Mouse (Mus musculus): ENCODE measurements at regions not wholly inside any gene's neighbourhood (a gene's known extent, or its start where the extent isn't known, plus 50 kb on each side); places are given as distances from the start of the nearest gene placed in this dataset.

DNA sequence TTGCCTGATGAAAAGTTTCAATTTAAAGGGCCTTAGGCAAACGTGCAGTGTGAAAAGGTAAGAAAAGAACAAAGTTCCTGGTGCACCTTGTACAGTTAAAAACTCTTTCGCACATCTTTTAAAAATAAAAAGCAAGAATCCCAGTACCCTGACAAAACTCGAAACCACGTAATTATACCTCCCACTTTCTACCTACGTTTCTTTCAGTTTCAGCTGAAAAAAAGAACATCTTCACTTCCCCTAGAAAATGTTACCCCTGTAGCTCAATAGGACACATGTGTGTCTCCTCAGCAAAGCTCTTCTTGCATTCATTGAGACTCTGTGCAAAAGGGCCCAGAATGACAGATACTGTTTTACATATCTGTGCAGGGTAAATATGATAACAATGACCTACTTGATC, 113.2 kb downstream of the Spry2 start:
- no peak for DNase-seq (ENCODE audit: low read depth, low spot score)

DNA sequence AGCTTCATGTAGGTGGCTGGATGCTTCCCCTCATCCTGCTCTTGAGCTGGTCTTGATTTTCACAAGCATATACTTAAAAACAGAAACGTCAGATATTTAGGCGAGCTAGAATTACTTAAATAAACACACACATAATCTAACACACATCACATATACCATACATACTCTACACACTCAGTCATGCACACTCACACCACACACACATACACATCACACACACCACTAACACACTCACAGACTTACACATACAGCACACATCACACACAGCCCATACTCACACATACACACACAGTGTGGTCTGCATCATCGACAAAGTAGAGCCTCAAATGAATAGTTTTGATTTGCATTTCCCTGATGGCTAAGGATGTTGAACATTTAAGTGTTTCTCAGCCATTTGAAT, 116.9 kb downstream of the Spry2 start:
- DNase-seq (ENCODE audit: low read depth, low spot score) = no peak

DNA sequence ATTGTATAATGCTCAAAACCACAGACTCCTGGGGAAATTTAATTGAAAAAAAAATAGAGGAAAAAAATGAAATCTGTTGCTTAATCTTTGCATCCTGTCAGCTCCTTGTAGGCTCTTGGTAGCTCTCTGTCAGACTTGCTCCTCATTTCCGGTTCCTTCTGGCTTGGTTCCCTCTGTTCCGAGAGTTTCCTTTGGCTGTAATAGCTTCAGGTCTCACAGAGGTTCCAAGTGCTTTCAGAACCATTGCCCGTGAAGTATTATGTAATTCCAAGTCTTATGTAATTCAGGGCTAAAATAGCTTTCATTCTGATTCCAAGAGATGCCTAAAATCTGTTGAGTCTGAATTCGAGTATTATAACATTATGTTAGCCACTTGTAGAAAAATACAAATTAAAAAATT, 117.3 kb downstream of the Spry2 start:
- DNase-seq (ENCODE audit: low read depth, low spot score) = peak; percentile 81

DNA sequence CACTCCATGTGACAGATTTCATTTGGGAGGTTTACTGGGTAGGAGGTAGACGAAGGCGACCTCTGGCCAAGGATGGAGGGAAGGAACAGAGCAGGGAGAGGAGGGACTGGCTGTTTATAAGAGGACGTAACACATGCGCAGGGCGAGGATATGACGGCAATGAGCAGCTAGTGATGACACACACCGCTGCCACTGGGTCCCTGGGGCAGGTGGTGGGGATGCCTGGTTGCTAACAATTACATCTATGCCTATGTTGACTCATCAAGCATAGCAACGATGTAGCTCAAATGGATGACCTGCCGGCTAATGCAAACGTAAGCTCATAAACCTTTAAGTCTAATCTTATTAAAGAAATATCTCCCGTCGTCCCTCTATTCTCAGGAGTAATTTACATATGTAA, 122.9 kb downstream of the Spry2 start:
- DNase-seq (ENCODE audit: low read depth, low spot score) = no peak

DNA sequence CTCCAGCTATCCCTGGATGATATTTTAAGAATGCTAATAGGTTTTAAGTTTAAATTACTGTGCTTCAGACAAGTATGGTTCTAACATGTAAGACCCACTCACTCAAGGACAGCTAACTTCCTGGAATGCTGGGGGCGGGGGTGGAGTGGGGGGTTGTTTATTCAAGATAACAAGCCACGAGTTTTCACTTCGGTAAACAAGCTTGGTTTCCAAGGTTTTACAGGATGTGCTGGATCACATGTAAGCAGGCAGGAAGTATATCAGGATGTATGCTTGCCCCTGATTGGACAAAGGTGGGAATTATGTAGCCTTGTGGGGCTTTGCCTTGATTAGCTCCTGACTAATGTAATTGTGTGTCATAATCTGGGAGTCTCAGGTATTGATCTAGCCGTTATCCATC, 129.5 kb downstream of the Spry2 start:
- DNase-seq (ENCODE audit: low read depth, low spot score) = no peak

DNA sequence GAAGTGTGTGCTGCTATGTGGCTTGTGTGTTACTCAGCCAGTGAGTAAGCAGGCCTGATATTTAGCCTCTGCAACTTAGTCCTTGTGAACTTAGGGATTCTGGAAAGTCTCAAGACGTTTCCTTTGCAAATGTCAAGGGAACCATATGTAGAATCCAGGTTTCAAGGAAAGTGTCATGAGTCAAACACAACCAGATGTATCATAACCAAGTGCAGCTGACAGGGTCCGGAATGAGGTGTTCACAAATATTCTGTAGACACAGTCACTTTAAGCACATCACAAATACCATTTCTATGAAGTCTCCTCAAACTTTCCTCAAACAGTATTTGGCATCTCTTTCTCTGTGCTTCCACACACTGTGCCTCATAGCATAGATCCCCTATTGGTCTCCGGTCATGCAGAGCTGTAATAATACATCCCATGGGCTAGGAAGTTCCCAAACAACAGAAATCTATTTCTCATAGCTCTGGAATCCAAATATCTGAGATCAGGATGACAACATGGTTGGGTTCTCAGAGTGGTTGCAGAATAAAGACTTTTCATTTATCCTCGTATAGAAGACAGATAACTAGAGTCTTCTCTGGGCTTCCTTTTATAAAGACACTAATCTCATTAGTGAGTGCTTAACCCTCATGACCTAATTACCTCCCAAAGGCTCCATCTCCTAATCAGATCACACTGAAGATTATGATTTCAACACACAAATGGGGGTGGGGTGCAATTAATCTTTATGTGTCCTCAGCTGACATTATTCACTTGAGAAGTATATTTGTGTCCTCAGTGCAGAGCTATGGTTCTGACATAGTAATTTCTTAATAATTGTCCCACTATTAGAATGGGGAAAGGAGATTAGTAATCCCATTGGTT, 143.9 kb downstream of the Spry2 start:
- peak; percentile 49 for DNase-seq (ENCODE audit: low read depth, low spot score)

DNA sequence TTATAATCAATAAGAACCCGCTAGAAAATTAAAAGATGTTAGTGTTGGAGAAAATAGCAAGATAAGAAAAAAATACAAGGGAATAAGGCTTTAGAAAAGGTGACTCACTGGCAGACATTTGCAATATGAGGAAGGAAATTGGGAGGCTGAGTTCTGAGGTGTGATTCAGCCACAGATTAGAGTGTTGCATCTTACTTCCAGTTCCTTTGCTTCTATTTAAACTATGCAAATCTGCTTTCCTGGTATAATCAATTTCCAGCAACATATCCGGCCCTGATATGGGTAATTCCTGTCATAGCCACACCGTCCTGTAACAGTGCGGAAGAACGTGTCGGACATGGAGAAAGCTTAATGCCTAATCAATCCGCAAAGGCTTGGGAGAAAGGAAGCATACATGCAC, 144.9 kb downstream of the Spry2 start:
- DNase-seq (ENCODE audit: low read depth, low spot score) = peak; percentile 29

DNA sequence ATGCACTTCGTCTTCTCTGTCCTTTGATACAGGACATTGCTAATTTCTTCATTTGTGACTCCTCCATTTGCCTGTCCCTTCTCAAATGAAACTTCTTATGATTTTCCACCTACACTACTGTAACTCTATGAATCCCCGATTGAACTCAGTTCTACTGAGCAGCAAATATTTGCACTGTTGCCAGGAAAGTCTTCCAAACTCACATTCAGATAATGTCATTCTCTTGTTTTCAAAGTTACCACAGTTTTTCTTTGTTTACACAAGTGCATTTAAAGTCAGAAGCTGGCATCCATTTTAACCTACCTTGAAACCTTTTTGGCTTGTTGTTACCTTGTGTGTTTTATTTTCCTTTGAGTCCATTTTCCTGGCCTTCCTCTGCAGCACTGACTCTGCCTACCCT, 152.0 kb downstream of the Spry2 start:
- peak; percentile 27 for DNase-seq (ENCODE audit: low read depth, low spot score)

DNA sequence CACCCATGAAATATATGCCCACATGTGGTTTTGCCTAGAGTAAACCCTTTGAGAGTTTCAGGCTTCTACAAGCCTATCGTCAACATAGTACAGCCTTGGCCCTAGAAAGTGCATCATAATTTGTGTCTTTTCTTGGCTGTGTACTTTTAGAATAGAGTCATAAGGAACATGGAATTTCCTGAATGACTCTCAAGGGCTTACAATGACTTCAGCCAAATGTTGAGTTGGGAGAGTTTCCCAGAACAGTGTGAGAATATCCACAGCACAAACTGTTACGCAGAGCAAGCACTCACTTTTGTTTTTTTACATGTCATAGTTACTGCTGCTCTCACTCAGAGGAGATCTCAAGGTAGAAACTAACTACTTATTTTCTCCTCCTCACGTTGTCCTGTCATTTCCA, 152.5 kb downstream of the Spry2 start:
- peak; percentile 39 for DNase-seq (ENCODE audit: low read depth, low spot score)

DNA sequence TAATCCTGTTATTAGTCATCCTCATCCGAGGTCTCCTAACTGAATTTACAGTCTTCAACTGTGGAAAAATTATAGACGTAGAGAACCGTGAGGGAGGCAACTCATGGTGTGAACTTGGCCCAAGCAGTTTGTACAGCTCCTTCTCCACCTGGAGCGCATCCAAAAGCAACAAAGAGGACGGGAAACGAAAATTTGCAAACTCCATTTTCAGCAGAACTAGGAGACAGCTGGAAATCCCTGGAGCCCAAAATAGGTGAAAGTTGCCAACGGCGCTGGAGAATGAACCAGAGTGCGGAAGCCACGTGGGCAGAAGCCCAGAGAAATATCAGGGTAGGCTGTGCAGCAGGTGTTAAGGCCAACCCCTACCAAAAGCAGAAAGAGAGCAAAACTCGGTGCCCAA, 155.7 kb downstream of the Spry2 start:
- DNase-seq (ENCODE audit: low read depth, low spot score) = peak; percentile 15

DNA sequence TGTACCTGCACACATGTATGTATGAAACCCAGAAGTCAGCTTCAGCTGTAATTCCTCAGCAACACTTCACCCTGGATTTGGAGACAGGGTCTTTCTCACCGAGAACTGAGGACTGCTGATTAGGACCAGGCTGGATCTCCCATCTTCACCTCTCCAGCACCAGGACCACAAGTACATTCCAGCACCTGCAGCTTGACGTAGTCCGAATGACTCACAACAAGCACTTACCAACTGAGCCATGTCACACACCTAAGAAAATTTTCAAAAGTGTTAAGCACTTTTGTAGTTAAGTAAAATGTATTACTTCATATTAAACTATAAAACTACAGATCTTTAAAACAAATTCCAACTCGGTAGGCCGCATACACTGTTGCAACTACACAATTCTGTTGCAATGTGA, 158.1 kb downstream of the Spry2 start:
- DNase-seq (ENCODE audit: low read depth, low spot score) = no peak

DNA sequence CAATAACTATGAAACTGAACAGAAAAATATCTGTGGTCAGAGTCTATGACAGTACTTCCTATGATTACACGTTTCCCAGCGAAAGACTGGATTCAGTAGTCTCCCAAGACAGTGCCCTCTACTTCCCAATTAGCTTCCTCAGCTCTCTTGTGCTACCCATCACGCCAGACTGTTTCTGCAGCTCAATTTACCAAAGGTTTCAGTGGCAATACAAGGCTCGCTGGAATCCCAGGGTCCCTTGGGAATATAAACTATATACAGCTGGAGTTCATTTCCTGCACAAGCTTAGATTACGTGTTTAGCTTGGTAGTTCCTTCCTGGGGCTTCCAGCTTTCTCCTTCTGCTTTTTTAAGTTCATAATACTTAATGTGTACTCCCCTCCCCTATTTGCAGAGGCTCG, 160.3 kb downstream of the Spry2 start:
- peak; percentile 81 for DNase-seq (ENCODE audit: low read depth, low spot score)

DNA sequence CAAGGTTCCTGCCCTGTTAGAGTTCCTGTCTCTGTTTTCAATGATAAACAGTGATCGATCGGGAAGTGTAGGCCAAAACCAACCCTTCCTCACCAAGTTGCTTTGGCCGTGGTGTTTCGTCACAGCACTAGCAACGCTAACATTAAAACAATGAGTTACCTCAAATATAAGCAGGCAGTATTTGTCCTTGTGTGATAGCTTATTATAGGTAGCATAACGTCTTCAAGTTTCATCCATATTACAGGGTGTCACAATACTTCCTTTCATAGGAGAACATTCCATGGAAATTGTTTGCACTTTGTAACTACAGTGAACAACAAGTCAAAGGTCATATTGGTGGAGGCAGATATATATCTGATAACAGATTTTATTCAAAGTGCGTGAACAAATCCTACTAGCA, 162.3 kb downstream of the Spry2 start:
- no peak for DNase-seq (ENCODE audit: low read depth, low spot score)

DNA sequence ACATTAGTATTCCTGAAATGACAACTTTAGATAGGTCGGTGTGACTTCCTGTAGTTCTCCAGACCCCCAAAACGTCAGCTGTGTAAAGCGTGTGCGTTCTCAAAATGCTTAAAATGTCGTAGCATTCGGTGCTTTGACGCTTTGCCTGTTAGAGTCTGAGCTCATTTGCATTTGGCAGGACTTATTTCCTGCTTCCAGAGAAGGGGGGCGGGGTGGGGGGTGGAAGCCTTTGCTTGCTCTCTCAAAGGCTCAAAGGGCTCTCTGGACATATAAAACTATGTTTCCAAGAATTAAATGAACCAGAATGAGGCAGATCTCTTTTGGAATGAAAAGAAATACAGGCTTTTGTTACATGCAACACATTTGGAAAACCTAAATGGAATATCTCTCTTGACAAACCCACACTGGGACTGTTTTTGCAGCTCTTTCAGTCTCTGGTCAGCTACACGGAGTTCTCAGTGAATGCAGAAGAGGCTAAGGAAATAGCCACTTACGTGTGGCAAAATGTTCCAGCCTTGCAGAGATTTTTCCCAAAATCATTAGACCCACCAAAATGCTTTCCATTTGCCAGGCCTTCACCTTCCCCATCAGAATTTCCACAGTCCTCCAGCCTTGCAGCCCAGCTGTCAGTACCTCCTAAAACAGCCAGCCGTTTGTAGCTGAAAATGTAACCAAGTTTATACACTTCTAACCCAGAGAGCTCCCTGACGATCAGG, 163.4 kb downstream of the Spry2 start:
- DNase-seq (ENCODE audit: low read depth, low spot score) = peak; percentile 73

DNA sequence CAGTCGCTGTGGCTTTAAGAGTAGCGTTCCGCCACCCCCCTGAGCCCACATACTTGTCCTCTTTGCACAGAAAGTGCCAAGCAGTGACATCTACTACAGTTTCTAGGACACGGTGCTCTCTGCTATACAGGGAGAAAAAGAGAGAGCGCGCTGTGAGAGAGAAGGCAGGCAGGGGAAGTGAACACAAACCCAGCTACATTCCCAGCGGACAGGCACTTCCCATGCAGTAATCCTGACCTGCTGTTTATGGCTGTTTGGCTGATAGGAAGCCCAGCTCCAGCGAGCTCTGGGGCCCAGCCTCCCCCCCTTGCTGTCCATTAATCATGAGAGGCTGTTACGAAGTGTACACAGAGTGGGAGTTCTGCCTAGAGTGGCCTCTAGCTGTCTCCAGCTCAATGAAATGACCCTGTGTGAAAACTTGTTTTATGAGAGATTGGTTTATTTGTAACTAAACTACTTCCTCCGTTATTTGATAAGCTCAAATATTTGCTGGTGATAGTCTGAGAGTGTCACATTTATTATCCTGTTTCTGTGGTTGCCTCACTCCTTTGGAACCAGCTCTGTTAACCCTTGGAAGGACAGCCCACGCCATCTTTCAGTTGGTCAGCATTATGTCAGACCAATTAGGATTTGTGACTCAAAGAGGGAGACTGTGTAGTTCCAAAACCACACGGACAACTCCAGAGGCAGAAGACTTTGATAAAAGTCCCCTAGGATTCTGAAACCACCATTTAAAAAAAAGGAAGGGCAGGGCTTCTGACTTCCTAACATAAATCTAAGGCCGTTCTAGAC, 164.2 kb downstream of the Spry2 start:
- DNase-seq (ENCODE audit: low read depth, low spot score) = peak; percentile 94

DNA sequence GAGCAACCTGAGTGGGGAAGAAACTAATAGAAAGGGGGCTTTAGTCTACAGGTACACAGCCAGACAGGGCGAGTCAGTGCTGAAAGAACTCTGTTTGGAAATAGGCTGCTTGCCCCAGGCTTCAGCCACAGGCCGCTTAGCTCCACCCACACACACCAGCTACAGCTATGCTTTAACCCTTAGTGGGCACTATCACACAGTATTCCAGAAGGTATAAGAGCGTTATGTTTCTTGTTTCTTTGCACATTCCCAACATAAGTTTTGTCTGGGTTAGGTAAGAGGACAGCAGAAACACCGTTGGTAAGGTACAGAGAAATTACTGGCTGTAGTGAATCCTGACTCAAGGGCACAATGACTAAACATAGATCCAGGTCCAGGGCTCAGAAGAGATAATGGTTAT, 165.8 kb downstream of the Spry2 start:
- DNase-seq (ENCODE audit: low read depth, low spot score) = peak; percentile 72

DNA sequence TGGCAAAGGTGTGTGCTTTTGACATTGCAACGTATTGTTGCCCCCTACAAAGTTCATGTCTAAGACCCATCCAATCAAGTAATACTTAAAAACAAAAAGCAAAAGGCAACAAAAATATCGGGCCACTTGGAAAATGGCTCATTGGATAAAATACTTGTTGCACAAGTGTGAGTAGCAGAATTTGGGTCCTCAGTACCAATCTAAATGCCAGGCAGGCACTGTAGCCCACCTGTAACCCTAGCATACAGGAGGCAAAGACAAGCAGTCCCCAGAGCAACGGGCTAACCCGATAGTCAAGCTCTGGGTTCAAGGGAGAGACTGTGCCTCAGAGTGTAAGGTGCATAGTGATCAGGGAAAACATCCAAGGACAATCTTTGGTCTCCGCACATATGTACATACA, 167.8 kb downstream of the Spry2 start:
- no peak for DNase-seq (ENCODE audit: low read depth, low spot score)

DNA sequence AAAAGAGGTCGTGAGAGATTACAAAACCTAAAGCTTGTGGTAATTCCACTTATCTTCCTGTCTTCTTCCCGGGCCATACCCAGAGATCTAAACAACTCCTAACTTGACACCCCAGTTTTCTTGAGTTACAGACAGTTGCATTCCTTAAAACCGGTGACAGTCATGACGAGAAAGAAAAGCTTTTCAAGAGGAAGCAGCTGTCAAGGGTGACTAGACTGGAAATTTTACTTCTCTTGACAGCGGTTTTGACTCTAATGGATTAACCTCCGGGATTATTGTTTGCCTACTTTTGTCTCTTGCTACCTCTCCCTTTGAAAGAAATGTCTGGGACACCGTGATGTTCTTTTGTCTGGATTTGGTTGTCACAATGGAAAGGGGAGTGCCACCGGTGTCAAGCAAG, 170.9 kb downstream of the Spry2 start:
- no peak for DNase-seq (ENCODE audit: low read depth, low spot score)

DNA sequence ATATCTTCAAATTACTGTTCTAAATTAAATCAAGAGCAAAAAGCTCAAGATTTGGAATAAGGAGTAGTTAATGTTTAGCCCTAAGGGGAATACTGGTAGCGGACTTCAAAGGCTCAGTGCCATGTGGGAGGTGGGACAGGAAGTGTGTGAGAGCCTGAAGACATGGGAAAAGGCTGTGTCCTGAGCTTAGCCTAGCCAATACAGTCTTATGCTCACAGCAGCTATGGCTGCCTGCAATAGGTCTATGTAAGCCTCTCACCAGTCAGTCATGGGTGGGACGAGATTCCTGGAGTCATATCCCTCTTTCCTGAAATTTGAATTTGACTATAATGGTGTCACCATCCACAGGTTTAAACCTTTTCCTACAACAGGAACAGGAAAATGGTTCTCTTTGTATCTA, 173.7 kb downstream of the Spry2 start:
- no peak for DNase-seq (ENCODE audit: low read depth, low spot score)

DNA sequence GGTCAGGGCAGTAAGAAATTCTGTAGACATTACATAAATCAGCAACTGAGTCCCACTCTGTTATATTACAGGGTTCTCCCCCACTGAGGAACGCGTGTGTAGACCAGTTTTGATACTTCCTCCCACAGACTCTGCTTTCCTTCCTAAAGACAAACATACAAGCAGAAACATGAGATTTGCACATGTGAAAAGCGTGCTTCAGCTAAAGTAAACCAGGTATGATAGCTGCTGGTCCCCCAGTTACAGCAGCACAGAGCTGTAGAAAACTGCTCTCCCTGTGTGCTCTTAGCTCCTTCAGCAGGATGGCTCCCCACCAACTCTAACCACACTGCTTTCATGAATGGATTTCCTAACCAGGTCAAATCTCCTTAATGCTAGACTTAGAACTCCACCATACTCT, 175.0 kb downstream of the Spry2 start:
- no peak for DNase-seq (ENCODE audit: low read depth, low spot score)

DNA sequence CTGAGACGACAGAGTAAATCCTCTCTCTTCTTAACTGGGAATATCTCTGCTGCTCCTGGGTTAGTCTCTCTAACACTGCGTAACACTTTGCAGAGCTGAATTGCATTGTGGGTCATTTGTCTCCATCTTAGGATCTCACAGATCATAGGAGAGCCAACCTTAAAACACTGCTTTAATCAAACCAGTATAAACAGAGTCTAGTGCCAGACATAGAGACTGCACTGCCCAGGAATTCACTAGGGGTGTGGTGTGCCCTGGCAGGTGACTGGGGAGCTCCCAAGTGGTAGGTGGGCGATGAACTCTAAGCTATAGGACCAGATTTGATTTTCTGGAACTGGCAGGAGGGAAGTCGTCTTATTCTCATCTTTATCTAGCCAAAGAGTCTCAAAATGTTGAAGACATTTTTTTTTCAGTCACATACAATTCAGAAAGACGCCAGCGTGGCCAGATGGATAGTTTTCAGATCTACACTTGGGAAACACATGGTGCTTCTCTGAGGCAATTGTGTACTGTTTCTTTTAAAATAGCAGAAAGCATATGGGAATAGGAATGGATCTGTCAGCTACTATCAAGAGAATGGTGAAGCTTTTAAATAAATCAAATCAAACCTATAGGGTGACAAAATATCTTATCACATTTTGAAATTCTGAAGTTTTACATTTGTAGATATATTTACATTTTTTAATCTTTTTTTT, 175.7 kb downstream of the Spry2 start:
- DNase-seq (ENCODE audit: low read depth, low spot score) = no peak

All from 3T3-L1 (cell line).